Mouse (Mus musculus) thymus, adult 2 months (tissue): Measurements from ENCODE around the gene Gm17728.
"Not testable (repeated sequence)": the region's sequence is repeated elsewhere in the genome, so short reads cannot be mapped to it uniquely, and the experiment has no call there.

Experiments
- CTCF ChIP-seq: fragments of 200-500 bp; IDR thresholded peaks from 2 replicates; pipeline ENCODE4 v1.5.1; 2012; ENCODE audit warnings: mild to moderate bottlenecking, control low read depth, low read length, moderate library complexity, borderline replicate concordance; ENCODE audit not compliant: control insufficient read depth, poor library complexity, insufficient read depth; ENCODE audit errors: extremely low read depth
- POLR2A ChIP-seq: fragments of 200-500 bp; IDR thresholded peaks from 2 replicates; pipeline ENCODE4 v1.6.1; 2012; ENCODE audit warnings: mild to moderate bottlenecking, low read length, control low read depth, moderate library complexity; ENCODE audit not compliant: control insufficient read depth, poor library complexity, insufficient read depth; ENCODE audit errors: extremely low read depth

DNA sequence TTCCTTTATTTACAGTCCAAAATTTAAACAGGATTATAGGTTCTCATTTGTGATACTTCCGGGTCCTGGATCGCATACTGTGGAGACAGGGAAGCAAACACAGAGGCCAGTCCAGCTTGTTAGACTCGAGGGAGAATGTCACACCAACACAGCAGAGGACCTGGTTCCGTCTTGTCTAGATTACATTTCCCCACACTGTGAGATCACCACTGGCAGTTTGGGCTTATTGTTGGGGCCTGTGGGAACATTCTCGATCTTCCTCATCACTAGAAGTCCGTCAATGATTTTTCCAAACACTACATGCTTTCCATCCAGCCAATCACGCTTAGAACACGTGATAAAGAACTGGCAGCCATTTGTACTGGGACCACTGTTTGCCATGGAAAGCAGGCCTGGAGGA is at the start of gene Gm17728:
- not testable (repeated sequence) for TF ChIP-seq POLR2A, CTCF
